Mouse (Mus musculus): ENCODE measurements at regions not wholly inside any gene's neighbourhood (a gene's known extent, or its start where the extent isn't known, plus 50 kb on each side); places are given as distances from the start of the nearest gene placed in this dataset.

- H3K27ac ChIP-seq (ENCODE audit: low read depth, low read length), result no peak overlapping the region
- no peaks in the 10 kb centered on the region for H3K36me3 ChIP-seq (ENCODE audit: control insufficient read depth, insufficient read depth, low read length)
- 69% methylated on average over 1 of the region's 1 CpGs for WGBS
- no peaks in the 10 kb centered on the region for H3K27me3 ChIP-seq (replicated peaks; ENCODE audit: control insufficient read depth, insufficient read depth, low read length)
- H3K4me2 ChIP-seq (ENCODE audit: low read length), result no peak overlapping the region
- no peak overlapping the region for H3K4me3 ChIP-seq (ENCODE audit: low read length)
- H3K9me3 ChIP-seq (ENCODE audit: control insufficient read depth, low read length), result peaks cover 2% of the 10 kb centered on the region
- H3K4me1 ChIP-seq (ENCODE audit: control insufficient read depth, insufficient read depth, low read depth, low read length), result no peaks in the 10 kb centered on the region
- ATAC-seq, result no peak
- no peak overlapping the region for H3K9ac ChIP-seq (ENCODE audit: low read depth, low read length)
Measured at GRCm38 (mm10) chr3:130888587-130888986, 158.4 kb upstream of the Rpl34 start.

- H3K27me3 ChIP-seq (replicated peaks; ENCODE audit: control insufficient read depth, insufficient read depth, low read length), result no peaks in the 10 kb centered on the region
- 87% methylated on average over 3 of the region's 3 CpGs for WGBS
- no peak overlapping the region for H3K27ac ChIP-seq (ENCODE audit: low read depth, low read length)
- H3K36me3 ChIP-seq (ENCODE audit: control insufficient read depth, insufficient read depth, low read length), result no peaks in the 10 kb centered on the region
- peaks cover 2% of the 10 kb centered on the region for H3K9me3 ChIP-seq (ENCODE audit: control insufficient read depth, low read length)
- H3K4me1 ChIP-seq (ENCODE audit: control insufficient read depth, insufficient read depth, low read depth, low read length), result no peaks in the 10 kb centered on the region
- no peak overlapping the region for H3K4me3 ChIP-seq (ENCODE audit: low read length)
- no peak overlapping the region for H3K4me2 ChIP-seq (ENCODE audit: low read length)
- H3K9ac ChIP-seq (ENCODE audit: low read depth, low read length), result no peak overlapping the region
- ATAC-seq, result no peak
Measured at GRCm38 (mm10) chr3:130887540-130888312, 157.5 kb upstream of the Rpl34 start.

- H3K9ac ChIP-seq (ENCODE audit: low read depth, low read length), result no peak overlapping the region
- no peaks in the 10 kb centered on the region for H3K27me3 ChIP-seq (replicated peaks; ENCODE audit: control insufficient read depth, insufficient read depth, low read length)
- WGBS, result 53% methylated on average over 6 of the region's 6 CpGs
- H3K4me1 ChIP-seq (ENCODE audit: control insufficient read depth, insufficient read depth, low read depth, low read length), result no peaks in the 10 kb centered on the region
- H3K27ac ChIP-seq (ENCODE audit: low read depth, low read length), result no peak overlapping the region
- no peak overlapping the region for H3K4me3 ChIP-seq (ENCODE audit: low read length)
- no peak for ATAC-seq
- H3K36me3 ChIP-seq (ENCODE audit: control insufficient read depth, insufficient read depth, low read length), result no peaks in the 10 kb centered on the region
- no peak overlapping the region for H3K4me2 ChIP-seq (ENCODE audit: low read length)
- H3K9me3 ChIP-seq (ENCODE audit: control insufficient read depth, low read length), result peaks cover 2% of the 10 kb centered on the region
Measured at GRCm38 (mm10) chr3:130885974-130886373, 155.8 kb upstream of the Rpl34 start.

- Histone ChIP-seq H3K36me3 (ENCODE audit: control insufficient read depth, insufficient read depth, low read length) (no peaks in the 10 kb centered on the region), H3K27me3 (replicated peaks; ENCODE audit: control insufficient read depth, insufficient read depth, low read length) (no peaks in the 10 kb centered on the region), H3K9me3 (ENCODE audit: control insufficient read depth, low read length) (peaks cover 2% of the 10 kb centered on the region), H3K27ac (ENCODE audit: low read depth, low read length) (no peak overlapping the region), H3K4me2 (ENCODE audit: low read length) (no peak overlapping the region), H3K9ac (ENCODE audit: low read depth, low read length) (no peak overlapping the region), H3K4me1 (ENCODE audit: control insufficient read depth, insufficient read depth, low read depth, low read length) (no peaks in the 10 kb centered on the region), H3K4me3 (ENCODE audit: low read length) (no peak overlapping the region)
- WGBS, result 91% methylated on average over 9 of the region's 9 CpGs
- no peak for ATAC-seq
Measured at GRCm38 (mm10) chr3:130884393-130884792, 154.2 kb upstream of the Rpl34 start.

GRCm38 (mm10) chr3:130883928-130884327, 153.7 kb upstream of the Rpl34 start:
- Histone ChIP-seq H3K4me2 (ENCODE audit: low read length) (no peak overlapping the region), H3K27me3 (replicated peaks; ENCODE audit: control insufficient read depth, insufficient read depth, low read length) (no peaks in the 10 kb centered on the region), H3K9ac (ENCODE audit: low read depth, low read length) (no peak overlapping the region), H3K9me3 (ENCODE audit: control insufficient read depth, low read length) (peaks cover 2% of the 10 kb centered on the region), H3K27ac (ENCODE audit: low read depth, low read length) (no peak overlapping the region), H3K4me1 (ENCODE audit: control insufficient read depth, insufficient read depth, low read depth, low read length) (no peaks in the 10 kb centered on the region), H3K36me3 (ENCODE audit: control insufficient read depth, insufficient read depth, low read length) (no peaks in the 10 kb centered on the region), H3K4me3 (ENCODE audit: low read length) (no peak overlapping the region)
- no peak for ATAC-seq
- WGBS, result 85% methylated on average over 4 of the region's 4 CpGs

- Histone ChIP-seq H3K4me1 (ENCODE audit: control insufficient read depth, insufficient read depth, low read depth, low read length) (no peaks in the 10 kb centered on the region), H3K4me2 (ENCODE audit: low read length) (no peak overlapping the region), H3K36me3 (ENCODE audit: control insufficient read depth, insufficient read depth, low read length) (no peaks in the 10 kb centered on the region), H3K9ac (ENCODE audit: low read depth, low read length) (no peak overlapping the region), H3K9me3 (ENCODE audit: control insufficient read depth, low read length) (peaks cover 2% of the 10 kb centered on the region), H3K27ac (ENCODE audit: low read depth, low read length) (no peak overlapping the region), H3K4me3 (ENCODE audit: low read length) (no peak overlapping the region), H3K27me3 (replicated peaks; ENCODE audit: control insufficient read depth, insufficient read depth, low read length) (no peaks in the 10 kb centered on the region)
- ATAC-seq, result no peak
- 91% methylated on average over 6 of the region's 6 CpGs for WGBS
Measured at GRCm38 (mm10) chr3:130883319-130883718, 153.1 kb upstream of the Rpl34 start.

- ATAC-seq, result no peak
- Histone ChIP-seq H3K4me3 (ENCODE audit: low read length) (no peak overlapping the region), H3K9ac (ENCODE audit: low read depth, low read length) (no peak overlapping the region), H3K4me1 (ENCODE audit: control insufficient read depth, insufficient read depth, low read depth, low read length) (no peaks in the 10 kb centered on the region), H3K27me3 (replicated peaks; ENCODE audit: control insufficient read depth, insufficient read depth, low read length) (no peaks in the 10 kb centered on the region), H3K9me3 (ENCODE audit: control insufficient read depth, low read length) (no peaks in the 10 kb centered on the region), H3K36me3 (ENCODE audit: control insufficient read depth, insufficient read depth, low read length) (no peaks in the 10 kb centered on the region), H3K27ac (ENCODE audit: low read depth, low read length) (no peak overlapping the region), H3K4me2 (ENCODE audit: low read length) (no peak overlapping the region)
- WGBS, result 54% methylated on average over 6 of the region's 6 CpGs
Measured at GRCm38 (mm10) chr3:130880482-130880881, 150.3 kb upstream of the Rpl34 start.

GRCm38 (mm10) chr3:130879463-130879862, 149.3 kb upstream of the Rpl34 start:
- H3K27me3 ChIP-seq (replicated peaks; ENCODE audit: control insufficient read depth, insufficient read depth, low read length), result no peaks in the 10 kb centered on the region
- no peak for ATAC-seq
- no peak overlapping the region for H3K4me2 ChIP-seq (ENCODE audit: low read length)
- H3K9me3 ChIP-seq (ENCODE audit: control insufficient read depth, low read length), result no peaks in the 10 kb centered on the region
- no peaks in the 10 kb centered on the region for H3K4me1 ChIP-seq (ENCODE audit: control insufficient read depth, insufficient read depth, low read depth, low read length)
- H3K9ac ChIP-seq (ENCODE audit: low read depth, low read length), result no peak overlapping the region
- H3K36me3 ChIP-seq (ENCODE audit: control insufficient read depth, insufficient read depth, low read length), result no peaks in the 10 kb centered on the region
- WGBS, result 84% methylated on average over 8 of the region's 8 CpGs
- no peak overlapping the region for H3K27ac ChIP-seq (ENCODE audit: low read depth, low read length)
- no peak overlapping the region for H3K4me3 ChIP-seq (ENCODE audit: low read length)

- Histone ChIP-seq H3K36me3 (ENCODE audit: control insufficient read depth, insufficient read depth, low read length) (no peaks in the 10 kb centered on the region), H3K4me1 (ENCODE audit: control insufficient read depth, insufficient read depth, low read depth, low read length) (no peaks in the 10 kb centered on the region), H3K4me3 (ENCODE audit: low read length) (no peak overlapping the region), H3K27ac (ENCODE audit: low read depth, low read length) (no peak overlapping the region), H3K4me2 (ENCODE audit: low read length) (no peak overlapping the region), H3K9ac (ENCODE audit: low read depth, low read length) (no peak overlapping the region), H3K9me3 (ENCODE audit: control insufficient read depth, low read length) (no peaks in the 10 kb centered on the region), H3K27me3 (replicated peaks; ENCODE audit: control insufficient read depth, insufficient read depth, low read length) (no peaks in the 10 kb centered on the region)
- WGBS, result 78% methylated on average over 7 of the region's 7 CpGs
- no peak for ATAC-seq
Measured at GRCm38 (mm10) chr3:130878834-130879233, 148.6 kb upstream of the Rpl34 start.
